Mouse (Mus musculus) lung, adult 2 months (tissue): ENCODE measurements at regions not wholly inside any gene's neighbourhood (a gene's known extent, or its start where the extent isn't known, plus 50 kb on each side); places are given as distances from the start of the nearest gene placed in this dataset.
A peak's percentile ranks its signal among the peaks of the same experiment; 100 is the strongest.
"Not testable (repeated sequence)": the region's sequence is repeated elsewhere in the genome, so short reads cannot be mapped to it uniquely, and the experiment has no call there.

Experiments
- DNase-seq: peaks from one replicate; pipeline ENCODE4 v3.0.0; 2022
- H3K4me1 ChIP-seq: fragments of 200-500 bp; 2 replicates; pipeline ENCODE4 v1.6.1; 2011; ENCODE audit warnings: low read length; ENCODE audit not compliant: control insufficient read depth, insufficient read depth
- H3K4me3 ChIP-seq: fragments of 200-500 bp; replicated peaks from 2 replicates; pipeline ENCODE3; 2011; ENCODE audit warnings: low read depth, mild to moderate bottlenecking, control low read depth, low read length; ENCODE audit errors: extremely low read depth
- CTCF ChIP-seq: fragments of 200-500 bp; IDR thresholded peaks from 2 replicates; pipeline ENCODE4 v1.5.1; 2011; ENCODE audit warnings: mild to moderate bottlenecking, low read length, control low read depth; ENCODE audit not compliant: insufficient read depth
- POLR2A ChIP-seq: fragments of 200-500 bp; IDR thresholded peaks from 2 replicates; pipeline ENCODE4 v1.6.1; 2011; ENCODE audit warnings: low read depth, mild to moderate bottlenecking, control low read depth, low read length, borderline replicate concordance; ENCODE audit errors: extremely low read depth
- WGBS: fragments of 180-500 bp; shearing (Covaris S2); methylation state at CpG from one replicate; pipeline ENCODE4 v1.1.7; 2018; 5-methylcytosine and 5-hydroxymethylcytosine counted together

GRCm38 (mm10) chr9:97297538-97297937, 72.2 kb downstream of the Trim42 start:
- H3K4me1 ChIP-seq, result no peaks in the 10 kb centered on the region
- no peak for TF ChIP-seq POLR2A
- no peak for TF ChIP-seq CTCF
- no peak overlapping the region for H3K4me3 ChIP-seq
- 15% methylated on average over 4 of the region's 4 CpGs for WGBS
- no peak for DNase-seq

GRCm38 (mm10) chr9:97295770-97296169, 74.0 kb downstream of the Trim42 start:
- peak; percentile 26 for DNase-seq
- Histone ChIP-seq H3K4me1 (no peaks in the 10 kb centered on the region), H3K4me3 (no peak overlapping the region)
- 30% methylated on average over 7 of the region's 7 CpGs for WGBS
- TF ChIP-seq CTCF, result peak; percentile 56
- no peak for TF ChIP-seq POLR2A

- H3K4me3 ChIP-seq, result no peak overlapping the region
- WGBS, result 62% methylated on average over 1 of the region's 1 CpGs
- no peaks in the 10 kb centered on the region for H3K4me1 ChIP-seq
- TF ChIP-seq CTCF (no peak), POLR2A (no peak)
- no peak for DNase-seq
Measured at GRCm38 (mm10) chr9:97291870-97292269, 77.9 kb downstream of the Trim42 start.

- H3K4me1 ChIP-seq, result no peaks in the 10 kb centered on the region
- TF ChIP-seq CTCF, result no peak
- TF ChIP-seq POLR2A, result no peak
- WGBS, result 32% methylated on average over 7 of the region's 7 CpGs
- no peak for DNase-seq
- H3K4me3 ChIP-seq, result no peak overlapping the region
Measured at GRCm38 (mm10) chr9:97284282-97284802, 85.4 kb downstream of the Trim42 start.

GRCm38 (mm10) chr9:97282090-97282489, 87.7 kb downstream of the Trim42 start:
- no peak for DNase-seq
- 78% methylated on average over 3 of the region's 3 CpGs for WGBS
- H3K4me3 ChIP-seq, result no peak overlapping the region
- H3K4me1 ChIP-seq, result no peaks in the 10 kb centered on the region
- TF ChIP-seq CTCF, result no peak
- TF ChIP-seq POLR2A, result no peak

GRCm38 (mm10) chr9:97275449-97275848, 94.3 kb downstream of the Trim42 start:
- H3K4me3 ChIP-seq, result peak overlapping the region; percentile 29
- 79% methylated on average over 14 of the region's 14 CpGs for WGBS
- DNase-seq, H3K4me1 ChIP-seq: not testable (repeated sequence)

- TF ChIP-seq CTCF, result no peak
- TF ChIP-seq POLR2A, result no peak
- WGBS, result 90% methylated on average over 7 of the region's 7 CpGs
- no peak for DNase-seq
- H3K4me1 ChIP-seq, result no peaks in the 10 kb centered on the region
- H3K4me3 ChIP-seq, result no peak overlapping the region
Measured at GRCm38 (mm10) chr9:97273891-97274290, 95.9 kb downstream of the Trim42 start.

- no peak for DNase-seq
- H3K4me3 ChIP-seq, result no peak overlapping the region
- H3K4me1 ChIP-seq, result no peaks in the 10 kb centered on the region
- 91% methylated on average over 8 of the region's 8 CpGs for WGBS
- no peak for TF ChIP-seq CTCF
- no peak for TF ChIP-seq POLR2A
Measured at GRCm38 (mm10) chr9:97272061-97272460, 97.7 kb downstream of the Trim42 start.

GRCm38 (mm10) chr9:97247621-97248020, 122.1 kb downstream of the Trim42 start:
- DNase-seq, result no peak
- no peak for TF ChIP-seq CTCF
- TF ChIP-seq POLR2A, result no peak
- H3K4me1 ChIP-seq, result no peaks in the 10 kb centered on the region
- H3K4me3 ChIP-seq, result no peak overlapping the region
- WGBS, result 85% methylated on average over 1 of the region's 1 CpGs

- DNase-seq, result peak; percentile 4
- WGBS, result 68% methylated on average over 5 of the region's 5 CpGs
- no peaks in the 10 kb centered on the region for H3K4me1 ChIP-seq
- TF ChIP-seq POLR2A, result no peak
- no peak for TF ChIP-seq CTCF
- no peak overlapping the region for H3K4me3 ChIP-seq
Measured at GRCm38 (mm10) chr9:97226074-97226473, 115.1 kb upstream of the Slc25a36 start.
